Mouse (Mus musculus): ENCODE data around the gene Lrrc9. TPM values are rescaled to one million over a fixed set of nuclear protein-coding genes. Genes with fewer than 3 reads are reported as not detected.

Lrrc9 gene
- polyA plus RNA-seq, 1 experiment from 2014 or later, result 4.8 TPM

GRCm38 (mm10) chr12:72461894-72462530, 20.3 kb downstream of the Lrrc9 start:
- Histone ChIP-seq H3K4me2 (ENCODE audit: low read length) (no peak overlapping the region), H3K27ac (ENCODE audit: low read length) (no peak overlapping the region), H3K4me1 (ENCODE audit: control insufficient read depth, insufficient read depth, low read length) (no peaks in the 10 kb centered on the region), H3K36me3 (ENCODE audit: control insufficient read depth, insufficient read depth, low read length) (no peaks in the 10 kb centered on the region), H3K9me3 (replicated peaks; ENCODE audit: control insufficient read depth, low read length, poor library complexity, severe bottlenecking) (no peaks in the 10 kb centered on the region), H3K4me3 (ENCODE audit: low read depth, low read length) (no peak overlapping the region), H3K9ac (ENCODE audit: low read depth, low read length) (no peak overlapping the region), H3K27me3 (ENCODE audit: control insufficient read depth, insufficient read depth, low read depth, low read length) (no peaks in the 10 kb centered on the region)
- 43% methylated on average over 5 of the region's 5 CpGs for WGBS
- no peak for ATAC-seq

DNA sequence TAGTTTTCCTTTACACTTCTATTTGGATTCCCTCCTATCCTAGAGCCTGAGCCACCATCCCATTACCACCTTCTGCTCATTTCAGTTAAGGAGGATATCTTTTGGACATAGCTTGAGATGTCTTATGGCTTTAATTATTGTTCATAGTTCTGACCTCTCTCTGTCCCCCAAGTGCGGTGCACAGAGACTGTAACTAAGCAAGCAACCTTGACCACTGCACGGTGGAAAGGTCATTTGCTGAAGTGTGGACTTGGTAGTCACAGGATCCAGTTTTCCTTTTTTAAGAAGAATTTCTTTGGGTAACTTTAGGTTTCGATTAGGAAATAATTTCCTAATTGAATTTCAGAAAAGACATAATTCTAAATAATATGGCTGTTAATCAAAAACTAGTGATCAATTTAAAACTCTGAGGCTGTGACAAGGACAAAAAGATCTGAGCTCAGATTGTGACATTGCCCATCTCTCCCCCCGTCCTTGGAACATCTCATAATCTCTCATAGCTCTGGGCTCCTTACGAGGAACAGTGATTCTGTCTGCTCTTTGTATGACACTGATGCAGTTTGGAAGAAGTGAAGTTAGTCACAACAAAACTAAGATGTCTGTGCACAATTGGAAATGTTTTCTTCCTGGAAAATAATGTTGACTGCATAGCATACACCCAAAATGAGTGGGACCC, 24.3 kb downstream of the Lrrc9 start:
- ATAC-seq, result no peak
- H3K9me3 ChIP-seq (replicated peaks; ENCODE audit: control insufficient read depth, low read length, poor library complexity, severe bottlenecking), result no peaks in the 10 kb centered on the region
- no peaks in the 10 kb centered on the region for H3K36me3 ChIP-seq (ENCODE audit: control insufficient read depth, insufficient read depth, low read length)
- H3K4me2 ChIP-seq (ENCODE audit: low read length), result no peak overlapping the region
- H3K9ac ChIP-seq (ENCODE audit: low read depth, low read length), result no peak overlapping the region
- no peak overlapping the region for H3K4me3 ChIP-seq (ENCODE audit: low read depth, low read length)
- 91% methylated on average over 5 of the region's 5 CpGs for WGBS
- no peaks in the 10 kb centered on the region for H3K4me1 ChIP-seq (ENCODE audit: control insufficient read depth, insufficient read depth, low read length)
- H3K27ac ChIP-seq (ENCODE audit: low read length), result no peak overlapping the region
- H3K27me3 ChIP-seq (ENCODE audit: control insufficient read depth, insufficient read depth, low read depth, low read length), result no peaks in the 10 kb centered on the region

DNA sequence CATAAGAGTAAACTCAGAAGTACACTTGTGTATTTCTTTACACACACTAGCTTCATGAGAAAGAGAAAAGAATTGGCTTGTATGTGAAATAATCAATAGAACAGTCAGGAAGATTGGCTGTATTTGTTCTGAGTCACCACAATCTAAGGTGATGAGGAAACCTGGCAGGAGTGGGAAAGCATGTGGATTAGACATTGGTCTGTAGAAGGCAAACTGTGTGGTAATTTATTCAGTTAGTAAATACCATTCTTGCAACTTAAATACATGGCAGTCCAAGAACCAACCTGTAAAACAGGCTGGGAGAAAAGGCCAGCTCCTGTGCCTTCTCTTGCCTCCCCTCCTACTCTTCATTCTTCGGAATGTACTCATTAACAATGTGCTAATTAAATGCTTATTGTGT, 25.6 kb downstream of the Lrrc9 start:
- Histone ChIP-seq H3K36me3 (ENCODE audit: control insufficient read depth, insufficient read depth, low read length) (no peaks in the 10 kb centered on the region), H3K4me2 (ENCODE audit: low read length) (no peak overlapping the region), H3K4me3 (ENCODE audit: low read depth, low read length) (no peak overlapping the region), H3K27me3 (ENCODE audit: control insufficient read depth, insufficient read depth, low read depth, low read length) (no peaks in the 10 kb centered on the region), H3K27ac (ENCODE audit: low read length) (no peak overlapping the region), H3K4me1 (ENCODE audit: control insufficient read depth, insufficient read depth, low read length) (no peaks in the 10 kb centered on the region), H3K9ac (ENCODE audit: low read depth, low read length) (no peak overlapping the region), H3K9me3 (replicated peaks; ENCODE audit: control insufficient read depth, low read length, poor library complexity, severe bottlenecking) (no peaks in the 10 kb centered on the region)
- WGBS, result 100% methylated on average over 1 of the region's 1 CpGs
- ATAC-seq, result no peak

DNA sequence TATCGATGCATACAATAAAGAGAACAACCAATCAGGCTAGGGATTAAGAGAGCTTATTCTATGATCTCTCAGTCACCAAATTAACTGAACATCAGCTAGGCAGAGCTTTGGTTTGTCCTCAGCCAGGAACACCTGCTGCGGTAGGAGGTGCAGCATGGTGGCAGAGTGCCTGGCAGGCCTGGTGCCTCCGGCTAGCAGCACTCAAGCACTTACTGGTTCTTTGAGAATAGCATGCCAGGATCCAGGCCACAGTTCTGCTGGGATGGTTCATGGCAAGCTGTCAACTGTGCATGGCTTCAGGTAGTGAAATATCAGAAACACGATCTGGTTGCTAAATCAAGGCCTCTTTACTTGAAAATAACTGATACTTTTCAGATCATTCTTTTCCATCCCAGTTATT, 26.1 kb downstream of the Lrrc9 start:
- Histone ChIP-seq H3K4me2 (ENCODE audit: low read length) (no peak overlapping the region), H3K4me1 (ENCODE audit: control insufficient read depth, insufficient read depth, low read length) (no peaks in the 10 kb centered on the region), H3K4me3 (ENCODE audit: low read depth, low read length) (no peak overlapping the region), H3K9me3 (replicated peaks; ENCODE audit: control insufficient read depth, low read length, poor library complexity, severe bottlenecking) (no peaks in the 10 kb centered on the region), H3K27ac (ENCODE audit: low read length) (no peak overlapping the region), H3K9ac (ENCODE audit: low read depth, low read length) (no peak overlapping the region), H3K36me3 (ENCODE audit: control insufficient read depth, insufficient read depth, low read length) (no peaks in the 10 kb centered on the region), H3K27me3 (ENCODE audit: control insufficient read depth, insufficient read depth, low read depth, low read length) (no peaks in the 10 kb centered on the region)
- 85% methylated on average over 4 of the region's 4 CpGs for WGBS
- ATAC-seq, result no peak

DNA sequence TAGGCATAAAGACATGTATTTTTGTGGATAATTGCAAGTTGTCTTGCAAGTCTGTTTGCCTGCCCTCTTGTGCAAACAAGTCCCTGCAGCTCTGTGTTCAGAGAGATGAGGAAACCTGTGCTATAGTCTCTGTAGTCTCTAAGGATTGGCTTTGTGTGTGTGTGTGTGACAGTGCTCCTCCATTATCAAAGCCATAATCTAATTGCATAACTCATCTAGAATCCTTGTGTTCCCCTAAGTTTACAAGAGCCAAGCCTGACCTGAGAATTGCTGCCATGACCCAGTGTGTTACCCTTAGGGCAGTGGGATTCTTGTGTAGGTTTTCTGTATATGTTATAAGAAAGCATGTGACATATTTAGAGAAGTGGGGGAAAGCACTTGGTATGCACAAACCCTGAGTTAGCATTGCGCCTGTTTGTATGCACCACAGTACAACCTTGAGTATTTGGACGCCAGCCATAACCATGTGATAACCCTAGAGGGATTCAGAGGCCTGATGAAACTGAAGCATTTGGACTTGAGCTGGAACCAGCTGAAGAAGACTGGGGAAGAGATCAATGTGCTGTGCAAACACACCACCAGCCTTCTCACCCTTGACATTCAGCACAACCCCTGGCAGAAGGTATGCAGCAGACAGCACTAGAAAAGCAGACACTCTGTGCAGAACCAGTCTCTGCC, 35.2 kb downstream of the Lrrc9 start:
- Histone ChIP-seq H3K27ac (ENCODE audit: low read length) (no peak overlapping the region), H3K36me3 (ENCODE audit: control insufficient read depth, insufficient read depth, low read length) (no peaks in the 10 kb centered on the region), H3K9ac (ENCODE audit: low read depth, low read length) (no peak overlapping the region), H3K4me3 (ENCODE audit: low read depth, low read length) (no peak overlapping the region), H3K4me2 (ENCODE audit: low read length) (no peak overlapping the region), H3K27me3 (ENCODE audit: control insufficient read depth, insufficient read depth, low read depth, low read length) (no peaks in the 10 kb centered on the region), H3K9me3 (replicated peaks; ENCODE audit: control insufficient read depth, low read length, poor library complexity, severe bottlenecking) (no peaks in the 10 kb centered on the region), H3K4me1 (ENCODE audit: control insufficient read depth, insufficient read depth, low read length) (no peaks in the 10 kb centered on the region)
- WGBS, result 87% methylated on average over 2 of the region's 2 CpGs
- no peak for ATAC-seq

- Histone ChIP-seq H3K27me3 (ENCODE audit: control insufficient read depth, insufficient read depth, low read depth, low read length) (no peaks in the 10 kb centered on the region), H3K27ac (ENCODE audit: low read length) (no peak overlapping the region), H3K9ac (ENCODE audit: low read depth, low read length) (no peak overlapping the region), H3K4me1 (ENCODE audit: control insufficient read depth, insufficient read depth, low read length) (no peaks in the 10 kb centered on the region), H3K9me3 (replicated peaks; ENCODE audit: control insufficient read depth, low read length, poor library complexity, severe bottlenecking) (no peaks in the 10 kb centered on the region), H3K4me2 (ENCODE audit: low read length) (no peak overlapping the region), H3K36me3 (ENCODE audit: control insufficient read depth, insufficient read depth, low read length) (no peaks in the 10 kb centered on the region), H3K4me3 (ENCODE audit: low read depth, low read length) (no peak overlapping the region)
- ATAC-seq, result no peak
Observed at GRCm38 (mm10) chr12:72482226-72482625, 40.6 kb downstream of the Lrrc9 start.

DNA sequence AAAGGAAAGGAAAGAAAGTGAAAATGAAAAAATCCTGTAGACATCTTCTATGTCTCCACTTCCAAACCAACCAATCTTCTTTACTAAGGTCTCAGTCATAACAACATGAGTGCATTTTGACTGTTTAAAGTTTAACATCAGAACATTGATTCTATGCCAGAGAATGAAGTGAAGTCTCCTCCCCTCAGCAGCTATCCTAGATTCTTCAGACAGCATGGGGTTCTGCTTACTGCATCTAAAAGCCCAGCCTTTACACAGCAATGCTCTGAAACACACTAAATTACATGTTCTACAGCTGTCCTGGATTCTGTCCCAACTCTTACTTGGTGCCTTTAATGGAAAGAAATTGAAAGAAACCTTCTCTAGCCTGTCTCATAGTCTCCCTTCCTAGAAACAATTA, 43.2 kb downstream of the Lrrc9 start:
- no peaks in the 10 kb centered on the region for H3K36me3 ChIP-seq (ENCODE audit: control insufficient read depth, insufficient read depth, low read length)
- H3K9me3 ChIP-seq (replicated peaks; ENCODE audit: control insufficient read depth, low read length, poor library complexity, severe bottlenecking), result no peaks in the 10 kb centered on the region
- no peak overlapping the region for H3K4me3 ChIP-seq (ENCODE audit: low read depth, low read length)
- no peak overlapping the region for H3K4me2 ChIP-seq (ENCODE audit: low read length)
- H3K9ac ChIP-seq (ENCODE audit: low read depth, low read length), result no peak overlapping the region
- no peaks in the 10 kb centered on the region for H3K27me3 ChIP-seq (ENCODE audit: control insufficient read depth, insufficient read depth, low read depth, low read length)
- H3K27ac ChIP-seq (ENCODE audit: low read length), result no peak overlapping the region
- no peaks in the 10 kb centered on the region for H3K4me1 ChIP-seq (ENCODE audit: control insufficient read depth, insufficient read depth, low read length)
- no peak for ATAC-seq

GRCm38 (mm10) chr12:72487498-72487897, 45.8 kb downstream of the Lrrc9 start:
- H3K4me3 ChIP-seq (ENCODE audit: low read depth, low read length), result no peak overlapping the region
- 91% methylated on average over 3 of the region's 3 CpGs for WGBS
- no peaks in the 10 kb centered on the region for H3K4me1 ChIP-seq (ENCODE audit: control insufficient read depth, insufficient read depth, low read length)
- no peak for ATAC-seq
- H3K4me2 ChIP-seq (ENCODE audit: low read length), result no peak overlapping the region
- no peaks in the 10 kb centered on the region for H3K27me3 ChIP-seq (ENCODE audit: control insufficient read depth, insufficient read depth, low read depth, low read length)
- no peaks in the 10 kb centered on the region for H3K9me3 ChIP-seq (replicated peaks; ENCODE audit: control insufficient read depth, low read length, poor library complexity, severe bottlenecking)
- H3K9ac ChIP-seq (ENCODE audit: low read depth, low read length), result no peak overlapping the region
- H3K36me3 ChIP-seq (ENCODE audit: control insufficient read depth, insufficient read depth, low read length), result no peaks in the 10 kb centered on the region
- H3K27ac ChIP-seq (ENCODE audit: low read length), result no peak overlapping the region

DNA sequence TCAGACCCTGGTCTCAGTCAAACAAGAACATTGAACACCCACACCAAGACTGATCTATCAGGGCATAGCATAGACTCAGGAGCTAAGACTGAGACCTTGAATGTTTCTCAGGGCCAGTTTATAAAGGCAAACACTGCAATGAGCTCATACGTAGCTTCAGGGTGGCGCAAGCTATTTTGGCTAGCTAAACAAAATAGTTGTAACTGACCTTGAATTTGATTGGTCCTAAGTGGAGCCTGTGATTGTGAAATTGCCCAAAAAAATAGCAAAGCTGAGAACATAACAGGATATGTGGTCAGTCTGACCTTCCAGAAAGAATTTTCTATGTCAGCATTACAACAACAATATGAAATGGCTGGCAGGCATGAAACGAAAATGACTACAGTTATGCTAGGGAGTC, 48.3 kb downstream of the Lrrc9 start:
- Histone ChIP-seq H3K27me3 (ENCODE audit: control insufficient read depth, insufficient read depth, low read depth, low read length) (no peaks in the 10 kb centered on the region), H3K27ac (ENCODE audit: low read length) (no peak overlapping the region), H3K4me2 (ENCODE audit: low read length) (no peak overlapping the region), H3K9ac (ENCODE audit: low read depth, low read length) (no peak overlapping the region), H3K4me3 (ENCODE audit: low read depth, low read length) (no peak overlapping the region), H3K9me3 (replicated peaks; ENCODE audit: control insufficient read depth, low read length, poor library complexity, severe bottlenecking) (no peaks in the 10 kb centered on the region), H3K36me3 (ENCODE audit: control insufficient read depth, insufficient read depth, low read length) (no peaks in the 10 kb centered on the region), H3K4me1 (ENCODE audit: control insufficient read depth, insufficient read depth, low read length) (no peaks in the 10 kb centered on the region)
- 94% methylated on average over 3 of the region's 3 CpGs for WGBS
- no peak for ATAC-seq

All from midbrain, embryonic 16.5 days (tissue).